Mouse (Mus musculus) E14TG2a.4 (cell line): Measurements from ENCODE around the gene Ndufs1.

Experiments used
- CTCF ChIP-seq: conservative IDR thresholded peaks from 2 replicates; pipeline ENCODE4 v1.5.1; 2014; ENCODE audit warnings: low read length
- NANOG ChIP-seq: IDR thresholded peaks from 2 replicates; pipeline ENCODE4 v1.6.1; 2014; ENCODE audit warnings: borderline replicate concordance, low read length, mixed read lengths
- POU5F1 ChIP-seq: IDR thresholded peaks from 2 replicates; pipeline ENCODE4 v1.6.1; 2014; ENCODE audit warnings: low read length, borderline replicate concordance

DNA sequence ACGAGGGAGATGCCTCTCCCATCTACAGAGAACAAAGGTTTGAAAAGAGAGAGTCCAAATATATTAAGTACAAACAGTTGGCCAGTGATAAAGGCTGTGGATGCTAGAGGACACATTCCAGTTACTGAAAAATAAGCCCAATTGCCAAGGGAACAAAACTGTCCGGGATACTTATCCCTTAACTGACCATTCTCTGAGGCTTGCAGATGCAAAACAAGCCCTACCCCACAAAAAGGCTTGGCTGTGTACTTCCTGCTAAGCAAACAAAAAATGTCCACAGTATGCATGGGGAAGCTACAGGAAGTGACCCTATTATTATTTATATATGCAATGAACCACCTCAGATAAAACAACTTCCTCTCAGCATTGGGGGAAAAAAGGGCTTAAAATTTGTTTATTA lies 38.7 kb downstream of the Ndufs1 start:
- no peak for TF ChIP-seq CTCF
- TF ChIP-seq NANOG, result peak; percentile 21; the same call in 1 of the 2 replicates
- TF ChIP-seq POU5F1, result no peak; the same call in 1 of the 2 replicates
